In genomic region chr10:25199510-25200353, GRCm38 (mm10) we compare ENCODE assay signal across 8 mouse cellular contexts.
DNase-seq lines count a peak whose midpoint lies in the region; ATAC-seq and TF ChIP-seq lines count a peak whose summit lies in the region.

No protein-coding gene starts in this region.

- H3K36me3 ChIP-seq in hindbrain, embryonic 12.5 days = no peaks in the 10 kb centered on the region

- ATAC-seq in common myeloid progenitor, adult 5-6 weeks (replicated peaks; ENCODE audit: low read depth, poor library complexity, severe bottlenecking) = peak; percentile 81
- ATAC-seq in hindbrain, embryonic 12.5 days (ENCODE audit: low FRiP score) = peak; percentile 92

- WGBS in hindbrain, embryonic 12.5 days = 17% methylated on average over 32 of the region's 32 CpGs
- 16% methylated on average over 32 of the region's 32 CpGs for WGBS in lung, adult 2 months
- WGBS in olfactory bulb, adult 2 months = 5% methylated on average over 32 of the region's 32 CpGs

- intact Hi-C loops in gastrocnemius, adult 2 months (cut with DNase I) = no loop called here

- H3K4me2 ChIP-seq in hindbrain, embryonic 12.5 days (replicated peaks) = peak overlapping the region; percentile 53

- H3K9ac ChIP-seq in hindbrain, embryonic 12.5 days = peak overlapping the region; percentile 42

- peak; percentile 15; the same call in 1 of the 2 replicates for TF ChIP-seq CTCF in gastrocnemius, adult 2 months (IDR thresholded peaks at IDR 0.05)
- no peak for TF ChIP-seq CTCF in lung, adult 2 months (IDR thresholded peaks at IDR 0.05; ENCODE audit: insufficient read depth, low read length)
- TF ChIP-seq CTCF in olfactory bulb, adult 2 months (IDR thresholded peaks at IDR 0.05; ENCODE audit: insufficient read depth, low read depth, low read length) = no peak

- H3K9me3 ChIP-seq in hindbrain, embryonic 12.5 days (replicated peaks) = no peaks in the 10 kb centered on the region

- H3K4me1 ChIP-seq in hindbrain, embryonic 12.5 days = peaks cover 12% of the 10 kb centered on the region
- H3K4me1 ChIP-seq in lung, adult 2 months (ENCODE audit: control insufficient read depth, insufficient read depth, low read length) = peaks cover 4% of the 10 kb centered on the region; the same call in 1 of the 2 replicates
- peaks cover 4% of the 10 kb centered on the region; the same call in 1 of the 2 replicates for H3K4me1 ChIP-seq in olfactory bulb, adult 2 months (ENCODE audit: control insufficient read depth, insufficient read depth, low read length)

- peak; percentile 38 for DNase-seq in adrenal gland, adult 8-10 months
- DNase-seq in gastrocnemius, adult 2 months = peak; percentile 71
- DNase-seq in layer of hippocampus, adult 9-11 months = peak; percentile 62
- peak; percentile 58 for DNase-seq in lung, adult 2 months
- no peak for DNase-seq in T-cell, adult 2 months (ENCODE audit: low spot score)

- peaks cover 9% of the 10 kb centered on the region; the same call in 1 of the 2 replicates for H3K27me3 ChIP-seq in hindbrain, embryonic 12.5 days

- H3K27ac ChIP-seq in gastrocnemius, adult 2 months = peak overlapping the region; percentile 29; the same call in 1 of the 2 replicates
- H3K27ac ChIP-seq in hindbrain, embryonic 12.5 days = 0 out of 2 replicates have a peak overlapping the region, but pooled peaks have one; percentile 2
- no peak overlapping the region for H3K27ac ChIP-seq in olfactory bulb, adult 2 months (ENCODE audit: insufficient read depth, low read depth, low read length)

- peak overlapping the region; percentile 72 for H3K4me3 ChIP-seq in gastrocnemius, adult 2 months
- H3K4me3 ChIP-seq in hindbrain, embryonic 12.5 days = peak overlapping the region; percentile 39
- H3K4me3 ChIP-seq in lung, adult 2 months (replicated peaks; ENCODE audit: extremely low read depth, low read depth, low read length) = peak overlapping the region; percentile 76
- H3K4me3 ChIP-seq in olfactory bulb, adult 2 months (ENCODE audit: insufficient read depth, low read depth, low read length) = peak overlapping the region; percentile 48

- no peak for TF ChIP-seq POLR2A in lung, adult 2 months (IDR thresholded peaks at IDR 0.05; ENCODE audit: borderline replicate concordance, extremely low read depth, low read depth, low read length)
- no peak for TF ChIP-seq POLR2A in olfactory bulb, adult 2 months (IDR thresholded peaks at IDR 0.05; ENCODE audit: insufficient read depth, low read depth, low read length)
